Mouse (Mus musculus) spleen, adult 18-20 months (tissue): ENCODE measurements around the gene Zg16.
"Not testable (repeated sequence)": the region's sequence is repeated elsewhere in the genome, so short reads cannot be mapped to it uniquely, and the experiment has no call there.

Experiments used
- DNase-seq, 2 experiments: peaks; one replicate each; pipeline ENCODE4 v3.0.0; 2022; ENCODE audit warnings: mixed read lengths in 2 of 2

Gene Zg16

GRCm38 (mm10) chr7:127087278-127088010 is at the start of gene Zg16:
Gene Zg16, minus strand, starts transcription at chr7:127087328.
- DNase-seq, result not testable (repeated sequence)

- DNase-seq, result peak in 1 of 2 experiments; percentile 36
These were observed 49.3 kb upstream of the Zg16 start for GRCm38 (mm10) chr7:127136181-127137071.

- DNase-seq, result peak; percentile 58 to 65
These were observed 47.8 kb upstream of the Zg16 start for GRCm38 (mm10) chr7:127134821-127135447.

- DNase-seq, result no peak
These were observed 46.0 kb upstream of the Zg16 start for GRCm38 (mm10) chr7:127133125-127133524.

GRCm38 (mm10) chr7:127129638-127130037 is 42.5 kb upstream of the Zg16 start:
- no peak for DNase-seq

- no peak for DNase-seq
These were observed 34.8 kb upstream of the Zg16 start, which contains the start of gene Qprt for GRCm38 (mm10) chr7:127121911-127122270. Gene Qprt, minus strand, starts transcription at chr7:127122226.

GRCm38 (mm10) chr7:127121061-127121910 is 34.2 kb upstream of the Zg16 start:
- no peak for DNase-seq

- no peak for DNase-seq
These were observed 31.7 kb upstream of the Zg16 start for GRCm38 (mm10) chr7:127118671-127119445.

GRCm38 (mm10) chr7:127117948-127118347 is 30.8 kb upstream of the Zg16 start:
- DNase-seq, result no peak

- no peak for DNase-seq
These were observed 29.3 kb upstream of the Zg16 start for GRCm38 (mm10) chr7:127116331-127116935.

GRCm38 (mm10) chr7:127114920-127115319 is 27.8 kb upstream of the Zg16 start:
- no peak for DNase-seq

GRCm38 (mm10) chr7:127113614-127114259 is 26.6 kb upstream of the Zg16 start:
- no peak for DNase-seq

GRCm38 (mm10) chr7:127112921-127113597 is 25.9 kb upstream of the Zg16 start:
- DNase-seq, result no peak

- no peak for DNase-seq
These were observed 25.2 kb upstream of the Zg16 start for GRCm38 (mm10) chr7:127112251-127112841.

- peak; percentile 67 to 81 for DNase-seq
These were observed 24.3 kb upstream of the Zg16 start for GRCm38 (mm10) chr7:127111461-127111860.

GRCm38 (mm10) chr7:127110239-127111007 is 23.3 kb upstream of the Zg16 start:
- peak; percentile 56 to 70 for DNase-seq

GRCm38 (mm10) chr7:127105551-127105950 is 18.4 kb upstream of the Zg16 start:
- no peak for DNase-seq

GRCm38 (mm10) chr7:127104560-127105332 is 17.6 kb upstream of the Zg16 start:
- peak; percentile 39 to 71 for DNase-seq
